Comparison of ENCODE assay signal across 37 mouse cellular contexts in genomic region chr11:59322988-59323387, GRCm38 (mm10). TPM values are rescaled to one million over a fixed set of nuclear protein-coding genes. Genes with fewer than 3 reads are reported as not detected.
DNase-seq lines count a peak whose midpoint lies in the region; ATAC-seq lines count a peak whose summit lies in the region.
"Had no signal": no experiment of that assay in that cellular context is flagged by ENCODE, and none has a peak within 500 bp of the region (broad histone marks: within the 10 kb centered on the region; RNA-seq: fewer than 3 reads in every experiment).

No protein-coding gene starts in this region.

- no peak for ATAC-seq in megakaryocyte, adult 5-6 weeks (ENCODE audit: poor library complexity, severe bottlenecking)
- ATAC-seq in embryonic facial prominence, embryonic 15.5 days (ENCODE audit: insufficient number of reproducible peaks, low FRiP score, low TSS enrichment, low read depth), result peak; percentile 55; the same call in 1 of the 2 replicates
- ATAC-seq: intestine, postnatal 0 days had no signal

- 68% methylated on average over 3 of the region's 3 CpGs for WGBS in embryonic facial prominence, embryonic 15.5 days

- no peak overlapping the region for H3K27ac ChIP-seq in embryonic facial prominence, embryonic 15.5 days (replicated peaks)
- H3K27ac ChIP-seq: embryonic facial prominence, embryonic 12.5 days; forebrain, embryonic 12.5 days; hindbrain, embryonic 12.5 days; liver, embryonic 14.5 days; macrophage; midbrain, embryonic 12.5 days; neural tube, embryonic 15.5 days had no signal

- peak overlapping the region; percentile 10 for H3K4me3 ChIP-seq in megakaryocyte, embryonic 14.5 days (replicated peaks)
- no peak overlapping the region for H3K4me3 ChIP-seq in embryonic facial prominence, embryonic 15.5 days (replicated peaks)
- H3K4me3 ChIP-seq: embryonic facial prominence, embryonic 12.5 days; erythroblast, embryonic 14.5 days; forebrain, embryonic 12.5 days; hindbrain, embryonic 12.5 days; midbrain, embryonic 12.5 days; neural tube, embryonic 15.5 days had no signal

- H3K4me2 ChIP-seq in embryonic facial prominence, embryonic 15.5 days (replicated peaks), result no peak overlapping the region
- H3K4me2 ChIP-seq: embryonic facial prominence, embryonic 12.5 days; forebrain, embryonic 12.5 days; hindbrain, embryonic 12.5 days; midbrain, embryonic 12.5 days; neural tube, embryonic 15.5 days had no signal

- no peaks in the 10 kb centered on the region for H3K36me3 ChIP-seq in megakaryocyte, embryonic 14.5 days (replicated peaks; ENCODE audit: low read length)
- H3K36me3 ChIP-seq in embryonic facial prominence, embryonic 15.5 days, result no peaks in the 10 kb centered on the region
- H3K36me3 ChIP-seq: embryonic facial prominence, embryonic 12.5 days; forebrain, embryonic 12.5 days; hindbrain, embryonic 12.5 days; midbrain, embryonic 12.5 days; neural tube, embryonic 15.5 days had no signal

- peak; percentile 59 for DNase-seq in gastrocnemius, postnatal 14 days
- DNase-seq in gastrocnemius, postnatal 4 days (ENCODE audit: low spot score in 2 of 2), result no peak
- DNase-seq in T-cell, adult 2 months (ENCODE audit: low spot score), result no peak
- DNase-seq: adrenal gland, postnatal 10 days; B cell, adult 2 months; cerebellum, adult 11 months; cerebellum, adult 9-10 months; cerebellum, postnatal 36 days; heart, postnatal 36 days; kidney, adult 9 months; kidney, postnatal 14 days; left cerebral cortex, postnatal 4 days; liver; lung, adult 2 months; lung, postnatal 10 days; retina, postnatal 1 day; right cerebral cortex, postnatal 14 days had no signal

- intact Hi-C loops in gastrocnemius, postnatal 14 days (cut with DNase I; ENCODE audit: low total_unique reads), result no loop called here

- H3K9me3 ChIP-seq in megakaryocyte, embryonic 14.5 days, result peaks cover 14% of the 10 kb centered on the region
- H3K9me3 ChIP-seq in embryonic facial prominence, embryonic 15.5 days (replicated peaks), result no peaks in the 10 kb centered on the region
- H3K9me3 ChIP-seq: embryonic facial prominence, embryonic 12.5 days; forebrain, embryonic 12.5 days; hindbrain, embryonic 12.5 days; midbrain, embryonic 12.5 days; neural tube, embryonic 15.5 days had no signal

- no peak overlapping the region for H3K9ac ChIP-seq in embryonic facial prominence, embryonic 15.5 days
- H3K9ac ChIP-seq: embryonic facial prominence, embryonic 12.5 days; forebrain, embryonic 12.5 days; hindbrain, embryonic 12.5 days; liver, embryonic 14.5 days; midbrain, embryonic 12.5 days; neural tube, embryonic 15.5 days had no signal

- no peaks in the 10 kb centered on the region for H3K4me1 ChIP-seq in megakaryocyte, embryonic 14.5 days
- H3K4me1 ChIP-seq in embryonic facial prominence, embryonic 15.5 days, result peaks cover 18% of the 10 kb centered on the region
- H3K4me1 ChIP-seq: forebrain, embryonic 12.5 days; midbrain, embryonic 12.5 days; neural tube, embryonic 15.5 days had no signal

- H3K27me3 ChIP-seq in megakaryocyte, embryonic 14.5 days (replicated peaks), result peaks cover 68% of the 10 kb centered on the region
- no peaks in the 10 kb centered on the region for H3K27me3 ChIP-seq in embryonic facial prominence, embryonic 15.5 days
- H3K27me3 ChIP-seq: embryonic facial prominence, embryonic 12.5 days; neural tube, embryonic 15.5 days had no signal

RNA-seq across cellular contexts. Expression of gene Wnt9a, which starts 16.3 kb away (rescaled TPM):
- 1 to 10 TPM; 8.8 to 9.8 TPM for total RNA-seq in gastrocnemius, postnatal 14 days (2021)
- 10 to 100 TPM; 12.8 to 15.4 TPM for total RNA-seq in gastrocnemius, postnatal 4 days (2021)
- polyA plus RNA-seq in megakaryocyte, embryonic 14.5 days (2012; ENCODE audit: insufficient read depth, low replicate concordance), result not detected in 2 replicates
- total RNA-seq in megakaryocyte, adult 5-6 weeks (2015), result not detected in 2 replicates
- not detected in 2 replicates for total RNA-seq in megakaryocyte, adult 5-6 weeks (2017)
- 7.0 and 8.5 TPM in 2 replicates for polyA plus RNA-seq in embryonic facial prominence, embryonic 15.5 days (2015; fragmentation: Nextera tagmentation; extraction: Ambion mirVana)
- total RNA-seq: CH12.LX; granulocyte monocyte progenitor cell, adult 5-6 weeks; monocyte, adult 5-6 weeks had no signal
- polyA plus RNA-seq: erythroblast, embryonic 14.5 days had no signal

RNA-seq across cellular contexts. Expression of gene Wnt3a, which starts 32.4 kb away (rescaled TPM):
- total RNA-seq in gastrocnemius, postnatal 14 days (2021), result not detected
- not detected for total RNA-seq in gastrocnemius, postnatal 4 days (2021)
- not detected in 2 replicates for polyA plus RNA-seq in megakaryocyte, embryonic 14.5 days (2012; ENCODE audit: insufficient read depth, low replicate concordance)
- not detected in 2 replicates for total RNA-seq in megakaryocyte, adult 5-6 weeks (2015)
- not detected in 2 replicates for total RNA-seq in megakaryocyte, adult 5-6 weeks (2017)
- 2.5 and 3.4 TPM in 2 replicates for polyA plus RNA-seq in embryonic facial prominence, embryonic 15.5 days (2015; fragmentation: Nextera tagmentation; extraction: Ambion mirVana)
- total RNA-seq: adrenal gland, postnatal 10 days; CH12.LX; granulocyte monocyte progenitor cell, adult 5-6 weeks; heart, postnatal 36 days; layer of hippocampus, postnatal 14 days; left cerebral cortex, postnatal 4 days; monocyte, adult 5-6 weeks had no signal
- polyA plus RNA-seq: heart, embryonic 16.5 days; intestine, postnatal 0 days; macrophage; small intestine, adult 2 months; stomach, embryonic 14.5 days had no signal

RNA-seq across cellular contexts. Expression of gene Prss38, which starts 52.5 kb away (rescaled TPM):
- total RNA-seq in gastrocnemius, postnatal 14 days (2021), result under 1 TPM in 1 of 2 experiments, not detected in 1; 0.23 TPM
- total RNA-seq in gastrocnemius, postnatal 4 days (2021), result not detected
- not detected in 2 replicates for polyA plus RNA-seq in megakaryocyte, embryonic 14.5 days (2012; ENCODE audit: insufficient read depth, low replicate concordance)
- total RNA-seq in megakaryocyte, adult 5-6 weeks (2015), result not detected in 2 replicates
- total RNA-seq in megakaryocyte, adult 5-6 weeks (2017), result not detected in 2 replicates
- polyA plus RNA-seq in embryonic facial prominence, embryonic 15.5 days (2015; fragmentation: Nextera tagmentation; extraction: Ambion mirVana), result not detected in 2 replicates
- total RNA-seq: adrenal gland, postnatal 10 days; CH12.LX; granulocyte monocyte progenitor cell, adult 5-6 weeks; heart, postnatal 36 days; layer of hippocampus, adult 18-20 months; left cerebral cortex, postnatal 4 days; monocyte, adult 5-6 weeks had no signal
- polyA plus RNA-seq: embryonic facial prominence, embryonic 12.5 days; erythroblast, embryonic 14.5 days; forebrain, embryonic 12.5 days; heart, embryonic 16.5 days; hindbrain, embryonic 12.5 days; intestine, postnatal 0 days; liver, embryonic 14.5 days; lung, adult 2 months; neural tube, embryonic 15.5 days; small intestine, adult 2 months; stomach, embryonic 14.5 days had no signal

Comparison
In these comparisons a context has a peak if more than half of its experiments do, and no peak if none do; other contexts are left out.
1. RNA of gene Wnt9a, which starts 16.3 kb away (total RNA-seq): 12.8 to 15.4 TPM in gastrocnemius, postnatal 4 days and 8.8 to 9.8 TPM in gastrocnemius, postnatal 14 days; not detected in megakaryocyte, adult 5-6 weeks; every median in the first group is over 4 times any median in the second.